Mouse (Mus musculus) neutrophil, adult 5-6 weeks (primary cell): ENCODE data around the gene Bricd5. TPM values are rescaled to one million over a fixed set of nuclear protein-coding genes. Genes with fewer than 3 reads are reported as not detected.
"Not testable (repeated sequence)": the region's sequence is repeated elsewhere in the genome, so short reads cannot be mapped to it uniquely, and the experiment has no call there.

Source experiments
- ATAC-seq: fragments of 151-379, 151-347 bp; 2 replicates; pipeline ENCODE4 v1.8.0; 2017; ENCODE audit warnings: mild to moderate bottlenecking, moderate TSS enrichment; ENCODE audit not compliant: insufficient number of reproducible peaks, poor library complexity, low FRiP score, severe bottlenecking; ENCODE audit errors: extremely low read depth
- total RNA-seq: library from RNA; stranded (forward); fragments of 200-1000 nt; gene quantifications from 2 replicates; pipeline ENCODE4 v1.2.3, GENCODE M21; 2017

The Bricd5 gene
- total RNA-seq, 1 experiment from 2014 or later = not detected

GRCm38 (mm10) chr17:24454756-24455522, 18.7 kb upstream of the Bricd5 start:
- peak; percentile 97 for ATAC-seq

GRCm38 (mm10) chr17:24455523-24456206, 18.0 kb upstream of the Bricd5 start:
- ATAC-seq = not testable (repeated sequence)

- peak; percentile 70 for ATAC-seq
Observed at GRCm38 (mm10) chr17:24461580-24461979, 12.1 kb upstream of the Bricd5 start.

GRCm38 (mm10) chr17:24462932-24463331, 10.8 kb upstream of the Bricd5 start:
- ATAC-seq = no peak

GRCm38 (mm10) chr17:24463374-24464133, 10.1 kb upstream of the Bricd5 start:
- ATAC-seq = 0 out of 2 replicates have a peak, but pooled peaks have one; percentile 33

GRCm38 (mm10) chr17:24468636-24469246, 4.9 kb upstream of the Bricd5 start:
- ATAC-seq = no peak

- no peak for ATAC-seq
Observed at GRCm38 (mm10) chr17:24469336-24469909, 4.3 kb upstream of the Bricd5 start.

GRCm38 (mm10) chr17:24469910-24470602, 3.6 kb upstream of the Bricd5 start, which contains the start of the genes E4f1 and Pgp:
TSS of gene E4f1 (minus strand) at chr17:24470313.
TSS of gene Pgp (plus strand) at chr17:24470392.
- ATAC-seq = peak; percentile 92

GRCm38 (mm10) chr17:24470701-24471527, 2.8 kb upstream of the Bricd5 start:
- no peak for ATAC-seq

- ATAC-seq = no peak
Observed at GRCm38 (mm10) chr17:24472512-24472911, 1.2 kb upstream of the Bricd5 start.

- no peak for ATAC-seq
Observed at GRCm38 (mm10) chr17:24474557-24474956, 873 bp downstream of the Bricd5 start.

- no peak for ATAC-seq
Observed at GRCm38 (mm10) chr17:24475586-24475985, 1.9 kb downstream of the Bricd5 start.

- no peak for ATAC-seq
Observed at GRCm38 (mm10) chr17:24476022-24476776, 2.5 kb downstream of the Bricd5 start.

GRCm38 (mm10) chr17:24477053-24477984, 3.6 kb downstream of the Bricd5 start:
- no peak for ATAC-seq

- ATAC-seq = no peak
Observed at GRCm38 (mm10) chr17:24477985-24478600, 4.4 kb downstream of the Bricd5 start.
